Mouse (Mus musculus) olfactory bulb, adult 2 months (tissue): ENCODE data around the gene Natd1.

Experiments
- CTCF ChIP-seq: fragments of 200-500 bp; IDR thresholded peaks from 2 replicates; pipeline ENCODE4 v1.5.1; 2012; ENCODE audit warnings: low read depth, mild to moderate bottlenecking, low read length, moderate library complexity; ENCODE audit not compliant: insufficient read depth
- POLR2A ChIP-seq: fragments of 200-500 bp; IDR thresholded peaks from 2 replicates; pipeline ENCODE4 v1.6.1; 2012; ENCODE audit warnings: mild to moderate bottlenecking, low read depth, low read length, moderate library complexity; ENCODE audit not compliant: insufficient read depth

DNA sequence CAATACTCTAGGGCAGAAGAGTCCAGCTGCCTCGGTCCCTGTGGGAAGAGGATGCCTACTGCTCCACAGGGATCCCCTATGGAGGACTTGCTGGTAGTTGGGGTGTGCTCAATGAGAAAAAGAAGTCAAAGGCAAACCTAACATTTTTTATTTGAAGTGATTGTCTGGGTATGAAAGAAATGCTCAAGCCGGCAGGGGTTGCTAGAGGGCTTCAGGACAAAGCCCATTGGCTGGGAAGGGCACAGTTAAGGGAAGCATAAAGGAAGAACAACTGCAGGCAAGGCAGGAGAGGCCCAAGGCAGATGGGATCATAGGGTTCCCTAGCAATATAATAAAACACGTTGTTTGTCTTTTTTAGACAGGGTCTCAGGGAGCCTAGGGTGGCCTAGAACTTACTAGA lies 6.5 kb downstream of the Natd1 start:
- no peak for TF ChIP-seq CTCF
- no peak for TF ChIP-seq POLR2A
